Mouse (Mus musculus) stomach, postnatal 0 days (tissue): ENCODE results near the gene Pttg1ip. TPM values are rescaled to one million over a fixed set of nuclear protein-coding genes. Genes with fewer than 3 reads are reported as not detected.

ENCODE experiments used
- ATAC-seq: fragments of 200-750 bp; cut with Nextera tagmentation; 2 replicates; pipeline ENCODE4 v1.8.0; 2017; ENCODE audit not compliant: low FRiP score, low TSS enrichment
- DNase-seq: peaks from one replicate; pipeline ENCODE4 v3.0.0-alpha.2; 2016; ENCODE audit warnings: low spot score
- H3K27ac ChIP-seq: fragments of 300-500 bp; sonication (generic); replicated peaks from 2 replicates; pipeline ENCODE4 v1.5.1; 2014; ENCODE audit warnings: mild to moderate bottlenecking, control low read depth
- H3K27me3 ChIP-seq: fragments of 300-500 bp; sonication (generic); 2 replicates; pipeline ENCODE4 v1.6.1; 2014; ENCODE audit warnings: low read length; ENCODE audit not compliant: control insufficient read depth, insufficient read depth
- H3K36me3 ChIP-seq: fragments of 300-500 bp; sonication (generic); 2 replicates; pipeline ENCODE4 v1.6.1; 2014; ENCODE audit warnings: low read length, mixed read lengths; ENCODE audit not compliant: control insufficient read depth, insufficient read depth
- H3K4me1 ChIP-seq: fragments of 300-500 bp; sonication (generic); replicated peaks from 2 replicates; pipeline ENCODE4 v1.6.1; 2014; ENCODE audit warnings: antibody characterized with exemption; ENCODE audit not compliant: control insufficient read depth, insufficient read depth
- H3K4me2 ChIP-seq: fragments of 300-500 bp; sonication (generic); replicated peaks from 2 replicates; pipeline ENCODE4 v1.6.1; 2014; ENCODE audit warnings: low read depth, mild to moderate bottlenecking, control low read depth, moderate library complexity
- H3K4me3 ChIP-seq: fragments of 300-500 bp; sonication (generic); 2 replicates; pipeline ENCODE4 v1.5.1; 2014; ENCODE audit warnings: low read depth, low read length, control low read depth
- H3K9ac ChIP-seq: fragments of 300-500 bp; sonication (generic); 2 replicates; pipeline ENCODE4 v1.6.1; 2014; ENCODE audit warnings: mild to moderate bottlenecking, low read length, control low read depth, mixed read lengths
- H3K9me3 ChIP-seq: fragments of 300-500 bp; sonication (generic); 2 replicates; pipeline ENCODE4 v1.6.1; 2016; ENCODE audit warnings: low read length; ENCODE audit not compliant: control insufficient read depth
- CTCF ChIP-seq: IDR thresholded peaks from 2 replicates; pipeline ENCODE4 v1.5.1; 2016; ENCODE audit warnings: antibody characterized with exemption, low read depth, mild to moderate bottlenecking, moderate library complexity
- EP300 ChIP-seq: optimal IDR thresholded peaks from 2 replicates; pipeline ENCODE3; 2016; ENCODE audit warnings: antibody characterized with exemption
- WGBS: fragments of 180-500 bp; shearing (Covaris S2); extraction: QIAGEN DNeasy Blood & Tissue Kit; methylation state at CpG from one replicate; pipeline ENCODE4 v1.1.7; 2014; 5-methylcytosine and 5-hydroxymethylcytosine counted together
- polyA plus RNA-seq: library from polyadenylated mRNA; unstranded; fragments of >200 nt; fragmentation: Nextera tagmentation; extraction: Ambion mirVana; gene quantifications from 2 replicates; pipeline ENCODE4 v1.2.1, GENCODE M21; 2015

The Pttg1ip gene
- 278 and 317 TPM in 2 replicates for polyA plus RNA-seq

DNA sequence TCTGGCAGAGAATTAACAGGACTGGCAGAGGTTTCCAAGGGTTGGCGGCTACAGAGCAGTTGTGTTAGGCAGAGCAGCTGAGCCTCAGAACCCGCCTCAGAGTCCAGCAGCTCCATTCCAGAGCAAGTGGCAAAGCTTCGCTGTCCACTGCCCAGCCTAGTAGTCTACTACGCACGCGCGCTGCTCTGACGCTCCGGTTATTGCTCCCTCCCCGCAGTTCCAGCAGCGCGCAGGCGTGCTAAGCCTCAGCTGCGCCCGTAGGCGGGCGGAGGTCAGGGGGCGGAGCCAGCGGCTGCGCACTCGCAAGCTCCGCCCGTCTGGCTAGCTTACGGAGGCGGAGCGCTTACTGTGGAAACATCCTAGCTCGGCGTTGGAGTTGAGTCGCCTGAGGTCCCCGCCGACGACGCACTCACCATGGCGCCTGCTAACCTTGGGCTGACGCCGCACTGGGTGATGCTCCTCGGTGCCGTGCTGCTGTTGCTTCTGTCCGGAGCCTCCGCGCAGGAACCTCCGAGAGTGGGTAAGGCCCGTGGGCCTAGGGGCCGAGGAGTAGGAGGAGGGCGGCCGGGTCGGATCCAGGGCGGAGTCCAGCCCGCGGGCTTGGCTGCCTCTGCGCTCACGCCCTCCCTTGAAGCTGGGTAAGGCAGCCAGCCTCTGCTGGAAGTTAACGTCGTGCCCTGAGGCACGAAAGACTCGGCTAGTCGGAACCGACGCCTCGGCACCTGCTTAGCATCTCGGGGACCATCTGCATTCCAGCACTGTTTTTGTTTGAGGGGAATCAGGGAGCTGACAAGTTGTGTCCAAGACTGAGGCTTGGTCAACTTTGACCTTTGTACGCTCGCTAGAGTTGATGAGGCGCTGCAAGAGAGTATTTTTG is at the start of gene Pttg1ip:
Pttg1ip (plus strand) TSS at position 313 of the 877 bp plus-strand sequence.
- WGBS: under 1% methylated on average over 64 of the region's 64 CpGs
- peak within 1 kb of the TSS; percentile 92 for H3K9ac ChIP-seq
- no peaks in the 10 kb centered on the region for H3K36me3 ChIP-seq
- H3K9me3 ChIP-seq: no peaks in the 10 kb centered on the region
- H3K4me2 ChIP-seq: peak within 1 kb of the TSS; percentile 71
- peaks cover 8% of the 10 kb centered on the region; the same call in 1 of the 2 replicates for H3K4me1 ChIP-seq
- no peaks in the 10 kb centered on the region for H3K27me3 ChIP-seq
- peak; percentile 97 for DNase-seq
- TF ChIP-seq CTCF: no peak
- no peak for TF ChIP-seq EP300
- peak within 1 kb of the TSS; percentile 99 for H3K27ac ChIP-seq
- peak; percentile 93 for ATAC-seq
- peak within 1 kb of the TSS; percentile 84 for H3K4me3 ChIP-seq

DNA sequence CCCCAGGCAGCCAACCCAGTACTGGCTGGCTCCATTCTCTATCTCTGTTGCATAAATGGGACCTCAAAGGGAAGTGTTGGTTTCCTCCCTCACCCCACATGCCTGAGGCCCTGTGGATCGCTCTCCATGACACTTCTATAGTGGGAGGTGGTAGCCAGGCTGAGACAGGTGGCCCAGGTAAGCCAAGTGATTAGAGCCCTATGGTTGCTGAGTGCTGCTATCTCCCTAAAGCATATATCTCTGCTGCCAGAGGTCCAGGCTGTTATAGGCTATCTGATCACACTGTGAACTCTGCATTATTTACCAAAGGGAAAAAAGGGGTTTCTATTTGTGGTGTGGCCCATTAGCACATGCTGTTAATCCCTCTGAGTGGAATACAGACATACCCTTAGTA is 49.5 kb upstream of the Pttg1ip start:
- WGBS: 52% methylated on average over 1 of the region's 1 CpGs
- H3K4me2 ChIP-seq: no peak overlapping the region
- no peaks in the 10 kb centered on the region for H3K4me1 ChIP-seq
- H3K27ac ChIP-seq: no peak overlapping the region
- H3K27me3 ChIP-seq: no peaks in the 10 kb centered on the region
- no peak overlapping the region for H3K4me3 ChIP-seq
- H3K9ac ChIP-seq: no peak overlapping the region
- no peak for DNase-seq
- H3K9me3 ChIP-seq: no peaks in the 10 kb centered on the region
- no peaks in the 10 kb centered on the region for H3K36me3 ChIP-seq
- ATAC-seq: peak; percentile 12; the same call in 1 of the 2 replicates
- no peak for TF ChIP-seq CTCF
- no peak for TF ChIP-seq EP300

DNA sequence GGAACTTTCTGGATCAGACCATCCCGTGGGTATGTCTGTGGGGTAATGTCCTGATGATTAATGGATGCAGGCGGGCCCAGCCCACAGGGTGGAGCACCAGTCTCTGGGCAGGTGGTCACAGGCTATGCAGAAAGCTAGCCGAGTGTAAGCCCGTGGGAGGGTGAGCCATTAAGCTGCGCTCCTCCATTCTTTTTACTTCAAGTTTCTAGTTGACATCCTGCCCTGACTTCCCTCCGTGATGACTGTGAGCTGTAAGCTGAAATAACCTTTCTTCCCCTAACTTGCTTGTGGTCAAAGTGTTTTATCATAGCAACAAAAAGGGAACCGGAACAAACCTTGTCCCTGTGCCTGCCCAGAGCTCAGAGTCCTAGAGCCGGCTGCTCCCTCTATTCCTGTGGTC is 44.8 kb upstream of the Pttg1ip start:
- H3K4me2 ChIP-seq: no peak overlapping the region
- no peak for TF ChIP-seq CTCF
- no peak overlapping the region for H3K27ac ChIP-seq
- no peak for DNase-seq
- ATAC-seq: no peak
- H3K9ac ChIP-seq: no peak overlapping the region
- no peak overlapping the region for H3K4me3 ChIP-seq
- H3K4me1 ChIP-seq: no peaks in the 10 kb centered on the region
- H3K9me3 ChIP-seq: no peaks in the 10 kb centered on the region
- 58% methylated on average over 8 of the region's 8 CpGs for WGBS
- H3K36me3 ChIP-seq: no peaks in the 10 kb centered on the region
- no peaks in the 10 kb centered on the region for H3K27me3 ChIP-seq

DNA sequence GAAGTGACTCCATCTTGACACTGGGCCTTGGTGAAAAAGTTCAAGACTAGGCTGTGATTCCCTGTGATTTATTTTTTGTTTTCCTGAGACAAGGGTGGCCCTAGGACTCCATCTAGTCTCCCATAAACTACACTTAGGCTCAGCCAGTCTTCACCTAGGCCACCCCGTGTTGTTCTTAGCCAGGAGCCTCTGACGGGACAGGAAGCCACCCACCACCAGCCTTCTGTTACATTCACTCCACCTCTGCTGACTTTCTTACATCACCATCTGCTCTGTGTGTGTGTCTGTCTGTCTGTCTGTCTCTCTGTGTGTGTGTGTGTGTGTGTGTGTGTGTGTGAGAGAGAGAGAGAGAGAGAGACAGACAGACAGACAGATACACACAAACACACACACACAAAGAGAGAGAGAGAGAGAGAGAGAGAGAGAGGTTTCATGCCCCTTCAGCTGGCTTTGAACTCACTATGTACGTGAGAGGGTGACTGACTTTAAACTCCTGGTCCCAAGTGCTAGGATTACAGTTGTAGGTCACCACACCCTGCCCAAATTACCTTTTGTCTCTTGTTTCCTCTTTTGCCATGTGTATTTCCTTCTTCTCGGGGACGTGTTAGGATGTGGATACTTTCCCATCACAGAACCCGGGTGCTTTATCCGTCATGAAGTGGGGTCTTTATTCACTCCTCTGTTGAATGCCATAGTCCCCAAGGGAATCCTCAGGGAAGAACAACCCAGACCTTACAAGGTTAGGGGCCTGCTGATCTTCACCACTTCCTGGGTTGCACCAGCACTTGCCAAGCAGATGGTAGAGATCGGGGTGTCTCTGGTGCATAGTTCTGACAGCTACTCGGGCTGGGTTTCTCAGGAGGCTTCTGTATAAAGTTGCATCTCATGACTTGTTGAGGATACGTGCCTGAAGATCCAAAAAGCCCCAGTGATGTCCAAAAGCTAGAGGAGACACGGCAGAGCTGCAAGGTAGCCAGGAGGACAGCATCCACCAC is 44.0 kb upstream of the Pttg1ip start:
- Histone ChIP-seq H3K4me3 (no peak overlapping the region), H3K4me1 (no peaks in the 10 kb centered on the region), H3K4me2 (no peak overlapping the region), H3K27ac (no peak overlapping the region), H3K36me3 (no peaks in the 10 kb centered on the region), H3K9me3 (no peaks in the 10 kb centered on the region), H3K27me3 (no peaks in the 10 kb centered on the region), H3K9ac (no peak overlapping the region)
- TF ChIP-seq EP300 (no peak), CTCF (no peak)
- 77% methylated on average over 11 of the region's 11 CpGs for WGBS
- DNase-seq: no peak
- ATAC-seq: no peak

DNA sequence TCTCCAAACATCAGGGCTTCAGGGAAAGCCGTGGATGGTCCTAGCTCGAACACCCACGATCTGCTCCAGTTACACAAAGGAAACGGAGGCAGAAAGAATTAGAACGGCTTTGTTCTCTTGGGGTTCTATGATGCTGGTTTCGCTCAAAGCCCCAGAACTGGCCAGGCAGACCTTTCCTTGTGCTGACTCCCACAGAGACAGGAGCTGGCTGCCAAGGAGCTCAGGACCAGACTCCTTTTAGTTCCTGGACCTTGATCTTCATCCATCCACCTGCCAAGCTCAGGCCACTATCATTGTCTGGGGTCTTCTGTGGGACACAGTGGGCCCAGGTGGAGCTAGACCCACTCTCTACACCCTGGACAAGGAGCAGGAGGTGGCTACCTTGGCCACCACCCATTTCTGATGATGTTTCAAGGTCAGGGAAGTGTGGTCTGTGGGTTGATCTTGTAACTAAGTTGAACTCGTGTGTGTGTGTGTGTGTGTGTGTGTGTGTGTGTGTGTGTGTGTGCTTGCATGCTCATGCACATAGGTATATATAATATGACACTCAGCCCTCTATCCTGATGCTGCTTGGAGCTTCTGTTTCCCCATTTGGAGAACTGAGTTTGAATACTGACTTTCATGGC is 42.1 kb upstream of the Pttg1ip start:
- no peak for ATAC-seq

More for the DNA sequence above, 42.1 kb upstream of the Pttg1ip start:
- Histone ChIP-seq H3K36me3 (no peaks in the 10 kb centered on the region), H3K27ac (no peak overlapping the region), H3K9ac (no peak overlapping the region), H3K27me3 (no peaks in the 10 kb centered on the region), H3K4me1 (no peaks in the 10 kb centered on the region), H3K4me2 (no peak overlapping the region), H3K9me3 (no peaks in the 10 kb centered on the region), H3K4me3 (no peak overlapping the region)
- WGBS: 67% methylated on average over 7 of the region's 7 CpGs
- DNase-seq: no peak
- TF ChIP-seq CTCF (no peak), EP300 (no peak)
